Mouse (Mus musculus) hindbrain, postnatal 0 days (tissue): ENCODE data around the gene Rgl3. TPM values are rescaled to one million over a fixed set of nuclear protein-coding genes. Genes with fewer than 3 reads are reported as not detected.

Experiments used
- ATAC-seq: fragments of 200-750 bp; cut with Nextera tagmentation; 2 replicates; pipeline ENCODE4 v1.8.0; 2017; ENCODE audit warnings: mild to moderate bottlenecking, moderate TSS enrichment, moderate library complexity
- DNase-seq: peaks from one replicate; pipeline ENCODE4 v3.0.0-alpha.2; 2015; ENCODE audit warnings: low spot score
- H3K27ac ChIP-seq: fragments of 300-500 bp; sonication (generic); 2 replicates; pipeline ENCODE4 v1.5.1; 2014; ENCODE audit warnings: mild to moderate bottlenecking
- H3K27me3 ChIP-seq: fragments of 300-500 bp; sonication (generic); 2 replicates; pipeline ENCODE4 v1.6.1; 2014; ENCODE audit warnings: low read length, mixed read lengths; ENCODE audit not compliant: insufficient read depth
- H3K36me3 ChIP-seq: fragments of 300-500 bp; sonication (generic); 2 replicates; pipeline ENCODE4 v1.6.1; 2014; ENCODE audit warnings: low read length, mixed read lengths; ENCODE audit not compliant: insufficient read depth
- H3K4me1 ChIP-seq: fragments of 300-500 bp; sonication (generic); 2 replicates; pipeline ENCODE4 v1.6.1; 2014; ENCODE audit warnings: antibody characterized with exemption, low read length, mixed read lengths; ENCODE audit not compliant: insufficient read depth
- H3K4me2 ChIP-seq: fragments of 300-500 bp; sonication (generic); 2 replicates; pipeline ENCODE4 v1.6.1; 2014; ENCODE audit warnings: low read depth, mild to moderate bottlenecking, low read length, moderate library complexity, mixed read lengths
- H3K4me3 ChIP-seq: fragments of 300-500 bp; sonication (generic); 2 replicates; pipeline ENCODE4 v1.5.1; 2014; ENCODE audit warnings: low read length
- H3K9ac ChIP-seq: fragments of 300-500 bp; sonication (generic); replicated peaks from 2 replicates; pipeline ENCODE4 v1.6.1; 2014; ENCODE audit warnings: mild to moderate bottlenecking, low read length, moderate library complexity, mixed read lengths
- H3K9me3 ChIP-seq: fragments of 300-500 bp; sonication (generic); 2 replicates; pipeline ENCODE4 v1.6.1; 2016; ENCODE audit warnings: low read length, mixed read lengths
- CTCF ChIP-seq: IDR thresholded peaks from 2 replicates; pipeline ENCODE4 v1.5.1; 2016; ENCODE audit warnings: antibody characterized with exemption, control low read depth, low read depth
- WGBS: fragments of 180-500 bp; shearing (Covaris S2); extraction: QIAGEN DNeasy Blood & Tissue Kit; methylation state at CpG from one replicate; pipeline ENCODE4 v1.1.7; 2014; 5-methylcytosine and 5-hydroxymethylcytosine counted together
- polyA plus RNA-seq: library from polyadenylated mRNA; unstranded; fragments of >200 nt; fragmentation: Nextera tagmentation; extraction: Ambion mirVana; gene quantifications from 2 replicates; pipeline ENCODE4 v1.2.1, GENCODE M21; 2015
- total RNA-seq: library from RNA; depleted of rRNA; stranded (reverse); fragments of >200 nt; gene quantifications from 2 replicates; pipeline ENCODE4 v1.2.3, GENCODE M21; 2014

Gene Rgl3
- total and polyA plus RNA-seq, 2 experiments from 2014 or later, result 2.5 to 5.1 TPM

GRCm38 (mm10) chr9:21934021-21934420 is 55.2 kb downstream of the Rgl3 start:
- no peak for ATAC-seq
- no peak for DNase-seq

GRCm38 (mm10) chr9:21932445-21933137 is 56.7 kb downstream of the Rgl3 start:
- no peak overlapping the region for H3K27ac ChIP-seq
- H3K4me1 ChIP-seq, result no peaks in the 10 kb centered on the region
- no peaks in the 10 kb centered on the region for H3K27me3 ChIP-seq
- no peak for ATAC-seq
- no peak overlapping the region for H3K4me3 ChIP-seq
- 64% methylated on average over 12 of the region's 12 CpGs for WGBS
- H3K9me3 ChIP-seq, result no peaks in the 10 kb centered on the region
- no peak overlapping the region for H3K9ac ChIP-seq
- no peak for TF ChIP-seq CTCF
- H3K36me3 ChIP-seq, result no peaks in the 10 kb centered on the region
- no peak for DNase-seq
- H3K4me2 ChIP-seq, result no peak overlapping the region

More at GRCm38 (mm10) chr9:21934021-21934420, 55.2 kb downstream of the Rgl3 start:
- H3K36me3 ChIP-seq, result no peaks in the 10 kb centered on the region
- H3K27ac ChIP-seq, result no peak overlapping the region
- no peak overlapping the region for H3K4me3 ChIP-seq
- 83% methylated on average over 12 of the region's 12 CpGs for WGBS
- H3K4me1 ChIP-seq, result peaks cover 6% of the 10 kb centered on the region; the same call in 1 of the 2 replicates
- no peak overlapping the region for H3K4me2 ChIP-seq
- no peak overlapping the region for H3K9ac ChIP-seq
- TF ChIP-seq CTCF, result no peak
- H3K9me3 ChIP-seq, result no peaks in the 10 kb centered on the region
- H3K27me3 ChIP-seq, result no peaks in the 10 kb centered on the region

- no peak overlapping the region for H3K9ac ChIP-seq
- ATAC-seq, result no peak
- 63% methylated on average over 2 of the region's 2 CpGs for WGBS
Observed at GRCm38 (mm10) chr9:21932006-21932405, 57.2 kb downstream of the Rgl3 start.

GRCm38 (mm10) chr9:21929208-21929607 is 60.0 kb downstream of the Rgl3 start:
- Histone ChIP-seq H3K27ac (no peak overlapping the region), H3K4me3 (no peak overlapping the region), H3K4me1 (peaks cover 6% of the 10 kb centered on the region), H3K4me2 (no peak overlapping the region), H3K27me3 (no peaks in the 10 kb centered on the region), H3K9me3 (no peaks in the 10 kb centered on the region), H3K9ac (no peak overlapping the region), H3K36me3 (no peaks in the 10 kb centered on the region)
- no peak for ATAC-seq
- TF ChIP-seq CTCF, result no peak
- whole genome bisulfite sequencing, result 87% methylated on average over 3 of the region's 3 CpGs
- DNase-seq, result no peak

More at GRCm38 (mm10) chr9:21932006-21932405, 57.2 kb downstream of the Rgl3 start:
- TF ChIP-seq CTCF, result no peak
- Histone ChIP-seq H3K9me3 (no peaks in the 10 kb centered on the region), H3K4me1 (no peaks in the 10 kb centered on the region), H3K4me2 (no peak overlapping the region), H3K4me3 (no peak overlapping the region), H3K27me3 (no peaks in the 10 kb centered on the region), H3K36me3 (no peaks in the 10 kb centered on the region), H3K27ac (no peak overlapping the region)
- DNase-seq, result no peak

- Histone ChIP-seq H3K27ac (peak within 1 kb of the TSS; percentile 80), H3K36me3 (no peaks in the 10 kb centered on the region), H3K4me1 (peaks cover 6% of the 10 kb centered on the region), H3K4me2 (peak within 1 kb of the TSS; percentile 67), H3K9me3 (no peaks in the 10 kb centered on the region), H3K9ac (peak within 1 kb of the TSS; percentile 58), H3K4me3 (peak within 1 kb of the TSS; percentile 51), H3K27me3 (no peaks in the 10 kb centered on the region)
- DNase-seq, result peak; percentile 98
- 0% methylated on average over 28 of the region's 28 CpGs for WGBS
- TF ChIP-seq CTCF, result no peak
- peak; percentile 99 for ATAC-seq
Observed at GRCm38 (mm10) chr9:21927208-21927753, 62.0 kb downstream of the Rgl3 start, which contains the start of the genes Ccdc159 and Tmem205. TSS of gene Ccdc159 (plus strand) at chr9:21927471. TSS of gene Tmem205 (minus strand) at chr9:21927556.

- no peak for DNase-seq
- ATAC-seq, result 0 out of 2 replicates have a peak, but pooled peaks have one; percentile 0
Observed at GRCm38 (mm10) chr9:21926784-21927183, 62.5 kb downstream of the Rgl3 start.

More at GRCm38 (mm10) chr9:21926784-21927183, 62.5 kb downstream of the Rgl3 start:
- Histone ChIP-seq H3K9ac (peak overlapping the region; percentile 58), H3K27me3 (no peaks in the 10 kb centered on the region), H3K4me1 (peaks cover 6% of the 10 kb centered on the region), H3K9me3 (no peaks in the 10 kb centered on the region), H3K27ac (peak overlapping the region; percentile 80), H3K36me3 (no peaks in the 10 kb centered on the region), H3K4me2 (peak overlapping the region; percentile 67), H3K4me3 (peak overlapping the region; percentile 51)
- TF ChIP-seq CTCF, result no peak
- WGBS, result 0% methylated on average over 6 of the region's 6 CpGs
